Mouse (Mus musculus) monocyte, adult 5-6 weeks (primary cell): ENCODE data around the gene Paqr3. TPM values are rescaled to one million over a fixed set of nuclear protein-coding genes. Genes with fewer than 3 reads are reported as not detected.

Source experiments
- ATAC-seq: fragments of 153-309, 156-312 bp; replicated peaks from 2 replicates; pipeline ENCODE4 v1.8.0; 2017; ENCODE audit warnings: mild to moderate bottlenecking; ENCODE audit not compliant: low TSS enrichment, insufficient number of reproducible peaks, severe bottlenecking, poor library complexity, low FRiP score
- total RNA-seq: library from RNA; stranded (forward); fragments of 200-1000, 200-491, 200-594 nt; gene quantifications from 3 replicates; pipeline ENCODE4 v1.2.3, GENCODE M21; 2017

Gene Paqr3
- total RNA-seq, 1 experiment from 2014 or later: 11.1 TPM

GRCm38 (mm10) chr5:97087746-97088145 is 23.6 kb downstream of the Paqr3 start:
- ATAC-seq: no peak

GRCm38 (mm10) chr5:97087030-97087630 is 24.3 kb downstream of the Paqr3 start:
- ATAC-seq: no peak

- no peak for ATAC-seq
Observed at GRCm38 (mm10) chr5:97085071-97085470, 26.3 kb downstream of the Paqr3 start.

GRCm38 (mm10) chr5:97084541-97084940 is 26.9 kb downstream of the Paqr3 start:
- ATAC-seq: no peak

GRCm38 (mm10) chr5:97083701-97084100 is 27.7 kb downstream of the Paqr3 start:
- no peak for ATAC-seq

- ATAC-seq: no peak
Observed at GRCm38 (mm10) chr5:97081481-97081880, 29.9 kb downstream of the Paqr3 start.

GRCm38 (mm10) chr5:97078641-97079040 is 32.8 kb downstream of the Paqr3 start:
- ATAC-seq: no peak

GRCm38 (mm10) chr5:97077676-97078075 is 33.7 kb downstream of the Paqr3 start:
- ATAC-seq: no peak

- no peak for ATAC-seq
Observed at GRCm38 (mm10) chr5:97076167-97076566, 35.2 kb downstream of the Paqr3 start.

- ATAC-seq: no peak
Observed at GRCm38 (mm10) chr5:97075476-97076151, 35.8 kb downstream of the Paqr3 start.

- no peak for ATAC-seq
Observed at GRCm38 (mm10) chr5:97065746-97066145, 45.6 kb downstream of the Paqr3 start.

- ATAC-seq: no peak
Observed at GRCm38 (mm10) chr5:97062041-97062440, 49.4 kb downstream of the Paqr3 start.

- no peak for ATAC-seq
Observed at GRCm38 (mm10) chr5:97060864-97061263, 50.5 kb downstream of the Paqr3 start.

- ATAC-seq: no peak
Observed at GRCm38 (mm10) chr5:97056791-97057450, 54.5 kb downstream of the Paqr3 start.

GRCm38 (mm10) chr5:97056359-97056758 is 55.0 kb downstream of the Paqr3 start:
- ATAC-seq: no peak

GRCm38 (mm10) chr5:97055511-97056068 is 55.8 kb downstream of the Paqr3 start:
- ATAC-seq: peak; percentile 71

GRCm38 (mm10) chr5:97054801-97055200 is 56.6 kb downstream of the Paqr3 start:
- ATAC-seq: no peak

- ATAC-seq: no peak
Observed at GRCm38 (mm10) chr5:97054166-97054565, 57.2 kb downstream of the Paqr3 start.

- ATAC-seq: no peak
Observed at GRCm38 (mm10) chr5:97048905-97049304, 62.5 kb downstream of the Paqr3 start.

- no peak for ATAC-seq
Observed at GRCm38 (mm10) chr5:97046680-97047079, 64.7 kb downstream of the Paqr3 start.
